Mouse (Mus musculus): ENCODE results near the gene Tbc1d2.

- TF ChIP-seq CTCF (IDR thresholded peaks at IDR 0.05; ENCODE audit: low read depth) (no peak), EP300 (IDR thresholded peaks at IDR 0.05; ENCODE audit: low read depth) (no peak)
Measured at GRCm38 (mm10) chr4:46574024-46574753, 75.8 kb downstream of the Tbc1d2 start.
